Mouse (Mus musculus) monocyte, adult 2 months (primary cell): ENCODE results near the gene Cbs.
"Not testable (repeated sequence)": the region's sequence is repeated elsewhere in the genome, so short reads cannot be mapped to it uniquely, and the experiment has no call there.

Experiments used
- DNase-seq, 2 experiments: peaks; one replicate each; pipeline ENCODE4 v3.0.0; 2022; ENCODE audit warnings: low spot score in 2 of 2, low read depth in 1 of 2

The Cbs gene

DNA sequence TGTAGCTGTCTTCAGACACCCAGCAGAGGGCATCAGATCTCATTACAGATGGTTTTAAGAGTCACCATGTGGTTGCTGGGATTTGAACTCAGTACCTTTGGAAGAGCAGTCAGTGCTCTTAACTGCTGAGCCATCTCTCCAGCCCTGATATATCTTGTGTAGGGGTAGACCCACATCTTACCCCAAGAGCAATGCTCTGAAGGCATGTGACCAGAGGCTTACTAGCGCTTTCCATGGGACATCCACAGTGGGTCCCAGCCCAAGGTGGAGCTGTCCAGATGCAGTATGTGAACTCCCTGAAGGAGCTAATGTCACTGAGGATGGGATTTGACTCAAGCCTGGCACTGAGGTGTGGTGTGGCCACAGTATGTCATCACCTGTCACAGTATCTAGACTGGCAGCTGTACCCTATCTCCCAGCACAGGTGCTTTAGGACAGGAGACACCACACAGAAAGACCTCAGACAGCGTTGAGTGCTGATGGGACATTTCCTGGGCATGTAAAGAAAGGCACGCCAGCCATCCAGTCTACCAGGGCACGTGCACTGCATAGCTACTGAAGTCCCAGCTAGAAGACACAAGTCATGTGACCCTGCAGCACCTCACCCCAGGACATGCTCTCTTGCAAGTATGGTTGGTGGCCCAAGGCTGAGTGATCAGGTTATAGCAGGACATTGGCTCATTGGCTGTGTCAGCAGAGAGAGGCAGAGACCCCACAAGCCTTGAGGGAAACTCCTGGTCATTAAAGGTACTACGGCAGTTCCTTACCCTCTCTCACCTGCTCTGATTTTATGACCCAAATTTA lies 9.4 kb upstream of the Cbs start:
- DNase-seq, result no peak

DNA sequence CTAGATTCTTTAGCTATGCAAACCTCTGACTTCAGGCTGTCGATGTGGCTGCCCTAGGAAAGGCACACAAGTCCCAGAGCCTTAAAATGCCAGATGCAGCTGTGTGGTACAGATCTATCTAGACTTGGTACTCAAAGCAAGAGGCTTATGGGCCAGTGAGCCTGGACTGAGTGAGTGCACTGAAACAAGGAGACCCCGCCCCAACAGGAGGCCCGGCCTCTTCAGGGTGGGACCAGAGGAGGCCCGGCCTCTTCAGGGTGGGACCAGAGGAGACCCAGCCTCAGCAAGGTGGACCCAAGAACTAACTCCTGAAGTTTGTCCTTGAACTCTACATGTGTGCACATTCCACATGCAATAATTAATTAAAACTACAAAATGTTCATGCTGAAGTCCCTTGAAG lies 5.9 kb upstream of the Cbs start:
- DNase-seq, result no peak

DNA sequence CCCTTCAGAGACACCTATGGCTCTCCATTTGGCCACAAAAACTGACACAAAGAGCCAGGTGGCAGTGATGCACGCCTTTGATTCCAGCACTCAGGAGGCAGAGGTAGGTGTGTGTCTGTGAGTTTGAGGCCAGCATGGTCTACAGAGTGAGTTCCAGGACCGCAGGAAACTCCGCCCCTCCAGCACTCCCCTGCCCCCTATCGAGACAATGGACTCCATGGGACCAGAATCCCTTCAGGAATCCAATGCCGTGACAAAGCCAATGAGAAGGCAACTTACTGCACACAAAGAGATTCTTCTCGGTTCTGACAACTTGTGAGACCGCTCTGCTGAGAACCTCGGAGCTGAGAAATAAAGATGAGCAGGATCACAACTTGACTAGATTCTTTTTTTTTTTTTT lies 5.3 kb upstream of the Cbs start:
- no peak for DNase-seq

DNA sequence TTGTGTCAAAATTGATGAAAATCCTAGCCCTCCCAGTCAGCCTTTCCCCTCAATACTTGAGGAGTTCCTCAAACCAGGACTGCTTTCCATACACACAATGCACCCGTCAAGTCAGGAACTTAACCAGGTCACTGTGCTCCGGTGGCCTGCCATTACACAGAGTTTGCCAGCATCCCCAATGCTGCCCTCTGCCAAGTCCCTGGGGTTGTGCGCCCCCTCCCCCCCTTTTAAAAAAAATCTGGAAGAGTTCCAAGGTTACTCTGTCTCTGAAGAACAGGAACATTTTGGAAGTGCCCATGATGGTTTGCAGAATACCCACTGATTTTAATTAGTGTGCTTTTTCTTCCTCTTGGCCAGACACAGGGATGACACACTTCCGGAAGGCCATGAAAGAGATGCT lies 2.6 kb upstream of the Cbs start:
- DNase-seq, result no peak

DNA sequence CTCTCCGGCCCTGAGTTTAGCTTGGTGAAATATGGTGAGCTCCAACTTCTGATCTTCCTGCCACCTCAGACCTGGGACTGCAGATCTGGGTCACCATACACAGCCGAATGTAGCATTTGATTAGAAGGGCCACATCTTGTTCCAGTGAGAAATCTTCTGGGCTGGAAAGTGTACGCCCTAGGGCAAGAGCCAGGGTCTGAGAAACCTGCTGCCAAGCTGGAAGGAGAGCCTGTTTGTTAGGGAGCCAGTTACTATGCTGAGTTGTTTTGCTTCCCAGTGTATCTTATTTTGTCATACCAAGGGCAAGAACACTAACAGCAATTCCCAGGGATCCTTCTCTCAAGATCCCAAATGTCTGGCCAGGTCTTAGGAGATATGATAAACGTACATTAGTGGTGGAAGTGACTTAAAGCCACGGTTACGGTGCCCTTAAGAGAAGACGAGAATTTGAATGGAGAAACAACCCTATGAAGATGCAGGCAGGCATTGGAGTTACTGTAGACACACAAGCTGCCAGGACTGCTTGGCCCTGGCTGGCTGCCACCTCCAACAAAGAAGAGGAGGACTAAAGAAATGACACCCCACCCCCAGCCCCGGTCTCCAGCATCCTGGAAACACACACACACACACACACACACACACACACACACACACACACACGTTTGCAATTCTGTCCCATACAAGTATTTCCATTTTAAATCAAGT lies 980 bp upstream of the Cbs start:
- DNase-seq, result no peak

DNA sequence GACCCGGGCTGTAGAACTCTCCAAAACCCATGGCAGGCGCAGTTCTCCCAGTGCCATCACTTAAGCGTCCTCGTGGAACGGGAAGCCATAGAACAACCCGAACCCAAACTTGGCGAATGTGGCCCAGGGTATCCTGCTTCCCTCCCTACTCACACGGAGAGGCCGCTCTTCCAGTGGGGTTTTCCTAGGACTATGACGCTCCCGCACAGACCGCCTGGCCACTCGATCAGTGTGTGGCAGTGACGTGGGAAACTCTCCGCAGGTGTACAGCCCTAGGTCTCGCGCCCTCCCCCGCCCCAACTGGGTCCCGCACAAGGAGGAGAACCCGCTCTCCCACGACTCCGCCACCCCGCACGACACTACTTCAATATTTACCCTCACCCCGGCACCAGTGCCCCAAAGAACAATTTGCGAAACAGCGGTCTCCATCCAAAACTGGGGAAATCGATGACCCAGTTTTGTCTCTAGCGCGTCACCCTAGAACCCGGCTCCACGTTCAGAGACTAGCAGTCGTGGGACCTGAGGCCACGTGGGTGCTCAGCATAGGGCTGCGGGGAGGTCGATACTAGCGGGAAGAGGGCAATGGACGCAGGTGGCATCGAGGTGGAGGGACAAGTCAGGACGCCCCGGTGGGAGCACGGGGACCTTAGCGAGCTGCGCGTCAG lies 629 bp downstream of the Cbs start:
- DNase-seq, result no peak

DNA sequence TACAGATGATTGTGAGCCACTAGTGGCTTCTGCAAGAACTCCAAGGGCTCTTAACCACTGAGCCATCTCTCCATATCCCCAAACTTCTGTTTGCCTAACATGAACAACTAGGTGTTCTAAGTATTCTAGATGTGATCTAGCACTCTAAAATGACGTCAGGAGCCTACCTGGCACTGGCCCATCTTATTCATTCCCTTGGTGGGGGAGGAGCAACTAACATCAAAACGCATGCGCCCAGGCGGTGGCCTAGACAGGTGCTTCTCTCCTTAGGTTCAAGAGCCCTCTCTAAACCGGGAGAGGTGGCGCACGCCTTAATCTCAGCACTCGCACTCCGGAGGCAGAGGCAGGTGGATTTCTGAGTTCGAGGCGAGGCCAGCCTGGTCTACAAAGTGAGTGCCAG lies 1.3 kb downstream of the Cbs start:
- no peak for DNase-seq

DNA sequence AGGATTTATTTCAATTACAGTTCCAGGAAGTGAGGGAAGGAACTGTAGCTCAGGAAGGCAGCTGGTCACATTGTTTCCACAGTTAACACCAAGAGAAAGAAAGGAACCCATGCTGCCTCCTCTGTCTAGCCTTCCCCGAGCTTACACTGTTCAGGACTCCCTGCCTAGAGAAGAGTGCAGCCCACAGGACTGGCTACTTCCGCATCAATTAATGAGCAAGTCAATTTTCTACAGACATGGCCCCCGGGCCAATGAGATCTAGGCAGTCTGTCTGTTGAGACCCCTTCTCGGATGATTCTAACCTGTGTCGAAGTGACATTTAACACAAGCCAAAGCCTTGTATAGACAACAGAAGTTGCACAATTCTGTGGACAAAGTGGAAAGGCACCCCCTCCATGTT lies 2.1 kb downstream of the Cbs start:
- DNase-seq, result no peak

DNA sequence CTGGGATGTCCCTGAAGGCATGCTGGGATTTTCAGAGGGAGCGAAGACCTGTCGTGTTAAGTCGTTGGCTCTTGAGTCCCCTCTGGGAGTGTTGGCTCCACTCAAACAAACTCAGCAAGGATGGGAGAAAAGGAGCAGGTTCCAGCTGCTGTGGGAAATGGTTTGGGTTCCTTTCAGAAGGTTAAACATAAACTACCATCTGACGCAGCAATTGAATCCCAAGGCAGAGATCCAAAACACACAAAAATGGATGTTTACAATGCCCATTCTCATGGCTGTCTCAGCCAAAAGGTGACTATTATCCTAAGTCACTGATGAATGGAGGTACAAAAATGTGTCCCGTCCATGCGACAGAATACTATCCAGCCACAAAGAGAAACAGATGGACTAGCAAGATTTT lies 4.0 kb downstream of the Cbs start:
- no peak for DNase-seq

DNA sequence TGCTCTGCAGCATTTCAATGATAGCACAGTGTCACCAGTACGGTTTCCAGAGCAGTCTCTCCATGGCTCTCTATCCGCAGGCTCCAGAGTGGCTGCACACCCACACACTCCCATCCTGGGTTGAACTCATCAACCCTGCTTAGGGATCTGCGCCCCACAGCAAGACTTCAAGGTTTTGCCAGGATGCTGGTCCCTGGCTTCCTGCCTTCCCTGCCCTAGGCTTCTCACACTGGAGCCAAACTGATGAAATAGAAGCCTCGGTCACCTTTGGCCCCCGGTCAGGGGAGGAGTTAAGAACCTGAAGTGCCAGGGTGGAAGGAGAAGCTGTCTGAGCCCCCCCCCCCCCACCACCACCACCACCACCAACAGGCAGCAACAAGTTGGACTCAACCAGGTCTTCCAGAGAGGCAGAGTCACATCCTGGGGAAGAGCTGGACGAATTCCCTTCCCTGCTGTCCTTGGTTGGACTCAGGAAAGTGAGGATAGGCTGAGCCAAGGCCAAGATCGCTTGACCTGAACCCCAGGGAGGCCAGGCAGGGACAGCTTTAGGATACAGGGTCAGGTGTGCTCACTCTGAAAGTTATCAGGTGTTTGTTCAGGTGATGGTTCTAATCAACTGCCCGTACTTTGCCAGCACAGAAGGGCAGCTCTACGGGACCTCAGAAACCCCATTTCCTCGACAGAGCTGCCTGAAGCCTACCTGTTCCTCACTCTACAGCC lies 5.8 kb downstream of the Cbs start:
- no peak for DNase-seq

DNA sequence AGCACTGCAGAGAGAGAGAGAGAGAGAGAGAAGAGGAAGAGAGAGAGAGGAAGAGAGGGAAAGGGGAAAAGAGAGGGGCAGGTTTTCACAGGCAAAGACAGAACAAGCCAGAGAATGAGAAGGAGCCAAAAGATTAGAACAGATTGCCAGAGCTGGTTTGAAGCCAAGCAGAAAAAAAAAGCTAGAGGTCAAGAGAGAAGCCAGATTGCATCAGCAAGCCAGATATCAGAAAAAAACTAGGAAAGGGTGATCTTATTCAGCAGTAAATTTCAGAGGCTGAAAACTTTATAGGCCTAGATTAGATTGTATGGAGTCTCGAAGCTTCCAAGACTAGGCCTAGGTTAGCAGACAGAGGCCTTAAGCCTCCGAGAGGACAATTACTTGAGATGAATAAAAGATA lies 9.1 kb downstream of the Cbs start:
- DNase-seq, result no peak

DNA sequence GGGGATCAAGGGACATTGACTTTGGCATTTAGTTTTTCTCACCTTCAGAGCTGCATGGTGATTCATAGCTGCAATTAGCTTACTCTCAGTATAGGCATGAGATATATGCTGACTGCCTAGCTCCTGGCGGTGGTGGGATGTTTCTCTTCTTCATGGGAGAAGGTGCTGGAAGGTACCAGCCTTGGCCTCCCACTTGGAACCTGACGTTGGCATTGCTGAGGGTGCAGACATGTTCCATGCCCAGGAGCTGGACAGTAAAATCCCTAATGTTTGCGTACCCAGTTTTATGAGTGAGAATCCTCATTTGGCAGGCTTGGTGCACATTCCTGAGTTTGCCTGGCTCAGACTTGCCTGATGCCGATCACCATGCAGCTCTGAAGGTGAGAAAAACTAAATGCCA lies 13.9 kb downstream of the Cbs start:
- no peak for DNase-seq

DNA sequence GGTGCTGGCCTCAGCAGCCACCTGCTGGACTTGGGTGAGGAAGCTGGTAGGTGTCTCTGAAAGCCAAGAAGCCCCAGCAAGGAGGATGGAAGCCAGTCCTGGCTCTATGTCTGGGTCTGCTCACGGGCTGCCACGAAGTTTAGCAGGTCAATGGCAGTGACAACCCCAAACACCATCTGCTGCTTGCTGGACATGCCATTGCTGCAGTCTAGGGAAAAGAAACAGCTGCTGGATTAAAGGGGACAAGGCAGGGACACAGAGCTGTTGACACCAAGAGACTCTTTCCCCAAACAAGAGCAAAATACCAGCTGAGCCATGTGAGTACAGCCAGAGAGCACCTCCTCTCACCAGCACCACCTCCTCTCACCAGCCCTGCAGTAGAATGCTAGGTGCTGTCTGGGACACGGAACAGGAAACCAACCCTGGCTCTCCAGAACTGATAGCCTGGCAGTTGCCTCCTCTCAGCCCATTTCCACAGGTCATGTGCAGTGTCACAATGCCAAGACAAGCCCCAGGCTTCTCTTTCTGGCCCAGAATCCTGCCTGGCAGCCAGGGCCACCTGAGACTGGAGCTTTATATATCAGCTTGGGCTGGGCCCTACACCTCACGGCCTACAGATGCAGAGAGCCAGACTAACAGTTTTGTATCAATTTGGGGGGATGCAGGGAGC lies 23.8 kb downstream of the Cbs start:
- no peak for DNase-seq

DNA sequence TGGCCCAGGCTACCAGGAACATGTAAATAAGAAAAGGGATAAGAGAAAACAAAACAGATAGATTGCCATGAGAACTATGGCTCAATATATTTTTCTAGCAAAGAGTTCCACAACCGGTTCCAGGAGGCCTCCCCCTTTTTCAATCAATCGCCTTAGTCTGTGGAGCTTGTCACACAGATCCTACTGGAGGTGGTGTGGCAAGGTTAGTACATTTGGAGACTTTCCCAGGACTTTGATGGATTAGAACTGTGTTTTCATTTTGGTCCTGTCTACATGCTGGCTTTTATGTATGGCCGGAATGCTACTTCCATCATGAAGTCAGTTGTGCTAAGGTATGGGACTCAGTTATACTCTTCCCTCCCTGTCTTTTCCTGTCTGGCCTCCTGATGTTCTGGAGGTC lies 27.1 kb downstream of the Cbs start:
- DNase-seq, result no peak

DNA sequence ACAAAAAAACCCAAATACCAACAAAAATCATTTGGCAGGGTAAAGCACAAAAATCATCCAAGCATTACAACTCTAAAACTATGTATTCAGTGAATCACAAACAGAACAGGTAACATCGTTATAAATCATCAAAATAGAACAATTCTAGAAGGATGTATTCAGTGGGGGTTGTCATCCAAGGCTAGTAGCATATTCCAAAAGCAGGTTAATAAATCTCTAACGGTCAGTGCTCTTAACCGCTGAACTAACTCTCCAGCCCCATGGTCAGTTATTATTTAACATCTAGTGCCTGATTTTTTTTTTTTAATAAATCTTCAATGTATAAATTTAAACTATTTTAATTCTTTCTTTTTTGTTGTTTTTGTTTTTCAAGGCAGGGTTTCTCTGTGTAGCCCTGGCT lies 27.9 kb downstream of the Cbs start:
- DNase-seq, result not testable (repeated sequence)

DNA sequence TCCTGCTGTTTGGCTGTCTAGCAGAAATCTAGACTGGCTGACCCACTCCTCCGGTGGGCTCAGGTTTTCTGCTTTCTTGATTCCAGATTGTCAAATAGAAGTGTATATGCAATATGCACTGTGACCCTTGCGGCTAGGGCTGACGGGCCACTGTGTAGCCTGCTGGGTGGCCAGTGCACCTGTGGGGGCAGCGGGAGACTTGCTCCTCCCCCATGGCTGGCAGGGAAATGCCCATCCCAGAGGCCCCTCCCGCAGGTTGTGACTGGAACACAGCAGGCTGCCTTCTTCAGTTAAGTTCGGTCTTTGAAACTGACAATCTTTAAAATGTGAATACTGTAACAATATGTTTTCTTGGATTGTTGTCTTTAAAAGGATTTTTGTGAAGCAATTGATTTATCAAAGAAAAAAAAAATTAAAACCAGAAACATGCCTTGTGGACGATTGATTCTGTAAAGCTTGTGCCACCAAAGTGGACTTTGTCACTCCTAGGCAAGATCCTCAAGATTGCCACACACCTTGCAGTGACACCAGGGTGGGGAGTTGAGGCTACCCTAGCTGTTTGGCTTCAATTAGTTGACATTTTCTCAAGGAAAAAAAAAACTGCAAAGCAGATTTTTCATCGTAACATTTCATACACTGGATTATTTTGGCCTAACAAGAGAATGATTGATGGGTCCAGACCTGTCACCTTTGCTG lies 29.6 kb downstream of the Cbs start:
- no peak for DNase-seq

DNA sequence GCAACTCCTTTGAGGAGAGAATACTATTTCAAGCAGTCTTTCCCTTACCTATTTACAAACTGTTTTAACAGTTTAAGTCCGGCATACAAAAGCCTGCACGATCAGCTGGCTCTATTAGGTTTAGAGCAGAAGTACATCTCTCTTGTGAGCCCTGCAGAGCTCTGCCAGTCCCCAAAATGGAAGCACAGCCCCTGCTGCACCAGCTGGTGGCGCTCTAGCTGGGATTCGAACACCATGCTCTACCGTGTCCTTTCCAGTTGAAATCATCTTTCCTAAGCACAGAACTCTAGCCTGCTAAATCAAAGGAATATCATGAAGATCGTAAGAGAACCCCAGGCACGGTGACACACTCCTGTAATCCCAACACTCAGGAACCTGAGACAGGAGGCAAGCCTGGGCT lies 30.6 kb downstream of the Cbs start:
- no peak for DNase-seq

DNA sequence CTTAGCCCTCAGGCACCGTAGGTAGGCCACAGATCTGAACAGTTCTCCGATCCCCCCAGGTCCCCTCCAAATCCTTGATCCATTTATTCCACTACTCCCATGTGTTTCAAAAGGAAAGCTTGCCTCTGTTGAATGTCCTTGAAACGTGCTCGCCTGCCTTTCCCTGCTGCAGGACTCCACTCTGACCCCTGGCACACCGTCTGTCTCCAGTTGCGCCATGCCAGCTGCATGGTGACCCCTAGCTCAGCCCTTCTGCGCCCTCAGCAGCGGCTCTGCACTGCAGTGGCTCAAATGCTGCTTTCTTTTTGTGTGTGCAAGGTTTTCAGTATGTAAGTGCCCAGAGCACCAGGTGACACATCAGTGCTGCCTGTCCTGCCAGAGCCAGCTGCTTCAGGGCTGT lies 38.4 kb downstream of the Cbs start:
- DNase-seq, result no peak

DNA sequence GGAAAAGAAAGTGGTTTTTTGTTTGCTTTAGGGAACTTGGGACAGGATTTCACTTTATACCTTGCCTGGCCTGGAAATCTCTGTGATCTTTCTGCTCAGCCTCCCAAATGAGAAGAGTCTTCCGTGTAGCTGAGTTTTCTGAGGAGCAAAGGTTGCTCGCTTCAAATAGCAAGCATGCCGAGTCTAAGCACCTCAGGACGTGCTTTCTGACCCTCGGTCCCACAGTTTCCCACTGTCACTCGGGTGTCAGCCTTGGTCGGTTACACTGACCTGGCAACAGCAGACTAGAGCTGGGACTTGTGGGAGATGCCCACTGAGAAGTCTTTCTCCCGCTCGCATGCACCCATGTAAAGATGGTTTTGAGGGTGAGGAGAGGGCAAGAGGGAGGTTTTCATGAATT lies 39.1 kb downstream of the Cbs start:
- DNase-seq, result no peak

DNA sequence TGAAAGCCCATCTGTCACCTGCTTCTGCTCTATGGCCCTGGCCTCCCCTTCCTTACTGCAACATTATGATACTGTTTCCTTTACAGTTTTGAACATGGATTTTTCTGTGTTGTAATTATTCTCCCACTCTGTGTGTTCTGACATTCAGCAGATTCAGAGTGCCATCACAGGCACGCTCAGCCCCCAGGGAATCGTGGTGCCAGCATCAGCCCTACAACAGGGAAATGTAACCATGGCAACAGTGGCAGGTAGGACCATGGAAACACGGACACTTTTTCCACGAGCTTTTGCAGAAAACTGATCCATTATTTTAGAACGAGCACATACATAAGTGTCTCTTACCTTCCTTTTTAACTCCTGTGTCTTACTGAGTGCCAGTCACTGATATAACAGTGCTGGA lies 42.0 kb downstream of the Cbs start:
- no peak for DNase-seq

DNA sequence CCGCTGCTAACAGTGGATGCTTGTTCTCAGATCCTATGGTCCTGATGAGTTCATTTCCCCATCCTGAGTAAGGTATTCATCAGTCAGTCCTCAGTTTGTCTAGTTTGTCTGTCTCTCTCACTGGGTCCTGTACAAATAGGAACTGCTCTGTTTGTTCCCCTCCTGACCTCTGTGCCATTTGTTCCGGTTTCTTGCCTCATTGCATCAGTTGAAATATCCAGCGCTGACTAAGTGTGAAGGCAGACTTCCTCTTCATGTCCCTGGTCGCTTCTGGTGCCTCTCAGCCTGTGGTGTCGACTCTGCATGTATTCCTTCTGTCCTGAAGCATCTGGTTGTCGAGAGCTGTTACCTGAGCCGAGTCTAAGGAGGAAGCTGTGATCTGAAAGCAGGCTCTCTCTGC lies 42.4 kb downstream of the Cbs start:
- peak; percentile 57 to 59 for DNase-seq
